Mouse (Mus musculus) kidney, adult 2 months (tissue): ENCODE results near the gene Spint2. TPM values are rescaled to one million over a fixed set of nuclear protein-coding genes. Genes with fewer than 3 reads are reported as not detected.
A peak's percentile ranks its signal among the peaks of the same experiment; 100 is the strongest.

ENCODE experiments used
- DNase-seq: peaks from one replicate; pipeline ENCODE4 v3.0.0; 2021
- H3K27ac ChIP-seq: fragments of 200-500 bp; 2 replicates; pipeline ENCODE4 v1.5.1; 2012; ENCODE audit warnings: low read depth, low read length, control low read depth, inconsistent platforms; ENCODE audit not compliant: insufficient read depth
- H3K27me3 ChIP-seq: fragments of 200-500 bp; replicated peaks from 2 replicates; pipeline ENCODE4 v1.6.1; 2012; ENCODE audit warnings: mild to moderate bottlenecking, moderate library complexity, low read length, inconsistent platforms; ENCODE audit not compliant: control insufficient read depth, insufficient read depth
- H3K36me3 ChIP-seq: fragments of 200-500 bp; 2 replicates; pipeline ENCODE4 v1.6.1; 2012; ENCODE audit warnings: mild to moderate bottlenecking, moderate library complexity, low read length, inconsistent platforms; ENCODE audit not compliant: control insufficient read depth, insufficient read depth
- H3K4me1 ChIP-seq: fragments of 200-500 bp; 2 replicates; pipeline ENCODE4 v1.6.1; 2011; ENCODE audit warnings: low read length; ENCODE audit not compliant: control insufficient read depth, insufficient read depth
- H3K4me3 ChIP-seq: fragments of 200-500 bp; 2 replicates; pipeline ENCODE4 v1.5.1; 2011; ENCODE audit warnings: mild to moderate bottlenecking, low read depth, low read length, control low read depth; ENCODE audit not compliant: insufficient read depth
- CTCF ChIP-seq: fragments of 200-500 bp; conservative IDR thresholded peaks from 2 replicates; pipeline ENCODE4 v1.5.1; 2011; ENCODE audit warnings: low read depth, mild to moderate bottlenecking, control low read depth, low read length, moderate library complexity, mixed read lengths; ENCODE audit not compliant: insufficient read depth, insufficient read length
- POLR2A ChIP-seq: fragments of 200-500 bp; IDR thresholded peaks from one replicate; pipeline ENCODE4 v1.6.1; 2011; ENCODE audit warnings: low read depth, low read length, control low read depth
- WGBS: fragments of 180-500 bp; shearing (Covaris S2); methylation state at CpG from one replicate; pipeline ENCODE4 v1.1.7; 2018; 5-methylcytosine and 5-hydroxymethylcytosine counted together
- polyA plus RNA-seq: library from polyadenylated mRNA; depleted of rRNA; stranded (reverse); fragments of >200 nt; gene quantifications from 2 replicates; pipeline ENCODE4 v1.2.3, GENCODE M21; 2012

Gene Spint2
- polyA plus RNA-seq, 1 experiment: 421 TPM

DNA sequence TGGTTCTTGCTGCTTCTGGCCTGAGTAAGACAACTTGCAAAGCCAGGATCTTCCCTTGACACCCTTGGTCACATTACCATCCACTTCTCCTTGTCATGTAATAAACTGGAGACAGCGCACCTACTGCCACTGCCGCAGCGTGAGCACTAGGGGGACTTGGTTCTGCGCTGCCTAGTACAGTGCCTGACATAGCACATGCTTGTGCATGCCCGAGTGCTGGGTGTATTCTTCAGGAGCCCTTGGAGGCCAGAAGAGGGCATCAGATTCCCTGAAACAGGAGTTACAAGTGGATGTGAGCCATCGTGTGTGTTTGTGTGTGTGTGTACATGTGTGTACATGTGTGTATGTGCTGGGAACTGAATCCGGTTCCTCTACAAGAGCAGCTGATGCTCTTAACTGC, 5.8 kb upstream of the Spint2 start:
- 88% methylated on average over 7 of the region's 7 CpGs for WGBS
- no peaks in the 10 kb centered on the region; the same call in 1 of the 2 replicates for H3K4me1 ChIP-seq
- no peak for DNase-seq
- H3K4me3 ChIP-seq: no peak overlapping the region
- no peak overlapping the region for H3K27ac ChIP-seq
- no peaks in the 10 kb centered on the region for H3K27me3 ChIP-seq
- no peaks in the 10 kb centered on the region for H3K36me3 ChIP-seq
- TF ChIP-seq CTCF (0 out of 2 replicates have a peak, but pooled peaks have one; percentile 1), POLR2A (no peak)

DNA sequence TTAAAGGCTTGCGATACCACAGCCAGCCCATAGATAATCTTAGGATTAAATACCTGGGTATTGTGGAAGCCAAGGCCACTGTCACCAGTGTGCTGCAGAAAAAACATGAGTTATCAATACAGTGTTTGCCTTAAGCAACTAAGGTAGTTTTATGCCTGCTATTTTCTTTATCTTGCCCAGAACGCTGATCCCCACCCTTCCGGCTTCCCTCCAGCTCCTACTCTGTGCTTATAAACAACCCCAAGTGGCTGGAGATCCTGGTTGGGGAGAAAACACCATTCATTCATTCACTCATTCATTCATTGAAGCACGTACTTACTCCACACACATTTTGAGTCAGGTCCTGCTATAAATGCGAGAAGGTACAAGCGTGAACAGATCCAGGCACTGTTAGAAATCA, 2.8 kb upstream of the Spint2 start:
- WGBS: 96% methylated on average over 6 of the region's 6 CpGs
- no peaks in the 10 kb centered on the region for H3K27me3 ChIP-seq
- H3K27ac ChIP-seq: no peak overlapping the region
- H3K36me3 ChIP-seq: no peaks in the 10 kb centered on the region
- peaks cover 10% of the 10 kb centered on the region; the same call in 1 of the 2 replicates for H3K4me1 ChIP-seq
- DNase-seq: no peak
- H3K4me3 ChIP-seq: no peak overlapping the region
- no peak for TF ChIP-seq POLR2A
- TF ChIP-seq CTCF: no peak

DNA sequence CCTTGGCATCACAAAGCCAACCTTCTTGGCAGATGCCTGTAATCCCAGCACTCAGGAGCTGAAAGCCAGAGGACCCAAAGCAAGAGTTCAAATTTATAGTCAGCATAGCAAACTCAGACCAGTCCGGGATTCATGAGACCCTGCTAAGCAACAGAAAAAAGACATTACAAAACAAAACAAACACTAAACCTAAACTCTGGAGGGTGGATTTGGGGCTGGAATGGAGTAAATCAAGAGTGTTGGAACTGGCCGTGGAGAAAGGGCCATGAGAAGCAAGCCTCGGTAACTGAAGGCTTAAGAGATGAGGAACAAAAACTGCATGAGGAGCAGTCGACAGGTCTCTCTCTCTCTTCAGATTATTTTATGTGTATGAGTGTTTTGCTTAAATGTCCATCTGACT, 2.2 kb upstream of the Spint2 start:
- peaks cover 10% of the 10 kb centered on the region; the same call in 1 of the 2 replicates for H3K4me1 ChIP-seq
- TF ChIP-seq POLR2A: no peak
- TF ChIP-seq CTCF: no peak
- H3K27ac ChIP-seq: no peak overlapping the region
- no peak overlapping the region for H3K4me3 ChIP-seq
- H3K36me3 ChIP-seq: no peaks in the 10 kb centered on the region
- no peaks in the 10 kb centered on the region for H3K27me3 ChIP-seq
- 73% methylated on average over 4 of the region's 4 CpGs for WGBS
- no peak for DNase-seq

DNA sequence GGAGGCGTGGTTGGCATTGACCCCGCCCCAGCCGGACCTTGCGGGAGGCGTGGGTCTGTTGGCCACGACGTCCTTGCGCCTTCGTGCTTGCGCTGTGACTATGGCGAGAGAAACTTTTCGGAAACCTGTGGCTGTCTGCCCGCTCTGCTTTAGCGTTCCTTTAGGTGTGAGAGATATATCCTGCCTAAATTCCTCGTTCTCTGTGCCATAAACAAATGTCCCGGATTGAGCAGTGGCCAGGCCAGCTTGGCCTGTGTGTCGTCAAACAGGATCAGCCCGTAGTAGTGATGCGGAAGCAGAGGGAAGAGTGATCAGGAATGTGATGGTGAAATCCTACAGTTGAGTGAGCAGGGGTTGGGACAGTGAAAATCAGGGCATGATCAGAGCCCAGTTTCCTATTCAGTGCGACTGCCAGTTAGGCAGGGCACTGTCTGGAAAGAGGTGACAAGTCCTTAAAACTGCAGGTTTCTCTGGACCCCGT, 402 bp upstream of the Spint2 start:
- TF ChIP-seq POLR2A (no peak), CTCF (no peak)
- no peak for DNase-seq
- Histone ChIP-seq H3K36me3 (no peaks in the 10 kb centered on the region), H3K27ac (peak overlapping the region; percentile 86), H3K4me3 (peak overlapping the region; percentile 23; the same call in 1 of the 2 replicates), H3K4me1 (peaks cover 17% of the 10 kb centered on the region), H3K27me3 (no peaks in the 10 kb centered on the region)
- WGBS: 7% methylated on average over 21 of the region's 21 CpGs

DNA sequence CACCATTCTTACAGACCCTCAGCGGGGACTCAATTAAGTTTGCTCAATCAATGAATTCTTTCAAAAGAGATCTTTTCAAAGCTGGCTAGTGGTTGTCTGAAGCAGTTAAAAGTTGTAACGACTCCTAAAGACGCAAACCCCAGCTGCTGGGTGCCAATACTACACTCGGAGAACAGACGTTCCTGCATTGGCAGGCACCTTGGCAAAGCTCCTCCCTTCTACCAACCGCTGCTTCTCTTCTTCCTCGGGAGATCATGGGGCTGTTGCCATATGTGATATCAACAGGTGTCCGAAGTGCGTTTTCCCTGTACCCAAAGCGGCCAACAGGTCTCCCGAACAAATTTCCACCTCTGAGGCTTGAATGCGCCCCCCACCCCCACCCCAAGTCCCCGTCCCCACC, 911 bp downstream of the Spint2 start:
- H3K4me3 ChIP-seq: peak overlapping the region; percentile 61
- TF ChIP-seq CTCF (no peak), POLR2A (no peak)
- peak; percentile 57 for DNase-seq
- peak overlapping the region; percentile 19; the same call in 1 of the 2 replicates for H3K27ac ChIP-seq
- no peaks in the 10 kb centered on the region for H3K36me3 ChIP-seq
- H3K27me3 ChIP-seq: no peaks in the 10 kb centered on the region
- peaks cover 29% of the 10 kb centered on the region for H3K4me1 ChIP-seq
- WGBS: 16% methylated on average over 13 of the region's 13 CpGs

DNA sequence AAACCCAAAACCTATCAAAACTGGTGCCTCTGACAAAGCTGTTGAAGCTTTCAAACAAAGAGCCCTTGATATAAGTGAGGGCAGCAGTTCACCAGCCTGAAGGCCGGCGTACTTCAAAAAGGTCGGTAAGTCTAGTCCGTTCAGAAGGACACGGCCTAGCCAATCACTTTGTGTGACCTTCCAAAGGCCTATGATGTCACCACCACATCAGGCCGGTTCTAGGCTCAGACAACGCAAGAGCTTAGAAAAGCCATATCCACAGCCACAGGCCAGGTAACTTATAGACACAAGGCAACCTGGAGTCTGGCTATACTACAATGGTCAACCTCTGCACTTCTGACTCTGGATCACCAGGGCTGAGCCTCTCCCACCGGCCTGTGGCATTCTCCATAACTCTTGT, 1.8 kb downstream of the Spint2 start:
- Histone ChIP-seq H3K36me3 (no peaks in the 10 kb centered on the region), H3K27ac (peak overlapping the region; percentile 64), H3K27me3 (no peaks in the 10 kb centered on the region), H3K4me3 (peak overlapping the region; percentile 61), H3K4me1 (peaks cover 31% of the 10 kb centered on the region)
- 63% methylated on average over 8 of the region's 8 CpGs for WGBS
- DNase-seq: peak; percentile 39
- TF ChIP-seq CTCF (no peak), POLR2A (no peak)

DNA sequence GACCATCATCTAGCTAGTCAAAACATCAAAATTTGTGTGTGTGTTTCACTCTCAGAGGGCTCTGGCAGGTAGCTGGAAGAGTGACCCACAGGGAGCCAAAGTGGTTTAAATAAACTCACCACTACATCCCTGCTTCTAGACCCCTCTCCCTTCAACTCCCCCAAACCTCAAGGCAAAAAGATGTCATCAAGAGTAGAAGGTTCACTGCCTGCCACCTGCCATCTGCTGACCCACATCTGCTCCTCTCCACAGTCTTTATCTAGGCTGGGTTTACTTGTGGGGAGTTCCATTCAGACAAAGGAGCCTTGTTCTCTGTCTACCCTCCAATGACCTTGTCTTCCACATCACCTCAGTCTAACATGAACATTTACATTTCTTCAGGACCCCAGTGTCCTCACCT, 2.5 kb downstream of the Spint2 start:
- no peak for TF ChIP-seq POLR2A
- TF ChIP-seq CTCF: no peak
- H3K4me1 ChIP-seq: peaks cover 32% of the 10 kb centered on the region
- no peak overlapping the region for H3K4me3 ChIP-seq
- H3K27ac ChIP-seq: no peak overlapping the region; the same call in 1 of the 2 replicates
- H3K27me3 ChIP-seq: no peaks in the 10 kb centered on the region
- H3K36me3 ChIP-seq: no peaks in the 10 kb centered on the region
- DNase-seq: no peak
